Mouse (Mus musculus): ENCODE results near the gene Ltbr. TPM values are rescaled to one million over a fixed set of nuclear protein-coding genes. Genes with fewer than 3 reads are reported as not detected.

Ltbr gene
- total and polyA plus RNA-seq, 3 experiments: not detected

DNA sequence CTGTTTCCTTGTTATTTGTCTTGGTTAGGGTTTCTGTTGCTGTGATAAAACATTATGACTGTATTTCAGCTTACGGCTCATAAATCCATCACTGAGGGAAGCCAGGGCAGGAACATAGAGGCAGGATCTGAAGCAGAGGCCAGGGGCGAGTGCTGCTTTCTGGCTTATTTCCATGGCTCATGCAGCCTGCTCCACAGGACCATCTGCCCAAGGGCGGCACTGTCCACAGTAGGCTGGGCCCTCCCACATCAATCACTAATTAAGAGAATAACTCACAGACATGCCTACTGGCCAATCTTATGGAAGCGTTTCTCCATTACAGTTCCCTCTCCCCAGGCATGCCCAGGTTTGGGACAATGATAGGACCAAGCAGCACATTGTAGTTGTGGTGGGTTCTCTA lies 10.4 kb downstream of the Ltbr start:
- Histone ChIP-seq H3K4me2 (ENCODE audit: insufficient read depth, low read depth, poor library complexity, severe bottlenecking) (no peak overlapping the region), H3K27ac (ENCODE audit: insufficient read depth, low read depth) (no peak overlapping the region), H3K9me3 (replicated peaks; ENCODE audit: low read length) (peaks cover 10% of the 10 kb centered on the region), H3K4me1 (ENCODE audit: control insufficient read depth in 1 of 2, insufficient read depth in 2 of 2) (no peaks in the 10 kb centered on the region), H3K4me3 (replicated peaks in 1 of 3; ENCODE audit: low read depth in 2 of 3, low read length in 2 of 3, poor library complexity in 1 of 3) (no peak overlapping the region), H3K27me3 (replicated peaks) (peaks cover 74% of the 10 kb centered on the region), H3K9ac (ENCODE audit: insufficient read depth, low read depth) (no peak overlapping the region), H3K36me3 (replicated peaks in 1 of 2; ENCODE audit: control insufficient read depth in 1 of 2, insufficient read depth in 1 of 2, low read length in 1 of 2) (no peaks in the 10 kb centered on the region), H3K79me2 (replicated peaks; ENCODE audit: control insufficient read depth, extremely low read depth, insufficient read depth, poor library complexity, severe bottlenecking) (no peaks in the 10 kb centered on the region)
- DNase-seq (ENCODE audit: extremely low read depth): no peak
- TF ChIP-seq HCFC1 (IDR thresholded peaks at IDR 0.05; ENCODE audit: low read depth, low read length): no peak
- TF ChIP-seq KAT2A (IDR thresholded peaks at IDR 0.05; ENCODE audit: insufficient replicate concordance, low read length): no peak
- no peak for TF ChIP-seq ZNF384 (IDR thresholded peaks at IDR 0.05; ENCODE audit: low read depth, low read length)
- no peak for TF ChIP-seq IRF4 (IDR thresholded peaks at IDR 0.05; ENCODE audit: low read depth, low read length)
- no peak for TF ChIP-seq POLR2AphosphoS2 (IDR thresholded peaks at IDR 0.05; ENCODE audit: low read depth, low read length)
- no peak for TF ChIP-seq MEF2A (IDR thresholded peaks at IDR 0.05; ENCODE audit: borderline replicate concordance, low read depth, low read length)
- no peak for TF ChIP-seq MYC (IDR thresholded peaks at IDR 0.05; ENCODE audit: low read depth, low read length)
- TF ChIP-seq NELFE (IDR thresholded peaks at IDR 0.05; ENCODE audit: low read depth, low read length): no peak
- no peak for TF ChIP-seq GABPA (IDR thresholded peaks at IDR 0.05; ENCODE audit: insufficient replicate concordance, low read depth, low read length)
- no peak for TF ChIP-seq SMC3 (IDR thresholded peaks at IDR 0.05; ENCODE audit: low read depth, low read length)
- TF ChIP-seq SIN3A (IDR thresholded peaks at IDR 0.05; ENCODE audit: low read length): no peak
- TF ChIP-seq ELF1 (IDR thresholded peaks at IDR 0.05; ENCODE audit: low read depth, low read length): no peak
- dilution Hi-C loops (cut with MboI; ENCODE audit: extremely low pct_ligation_motif_present, extremely low pct_unique_long_range_greater_than_20kb, low sequenced_read_pairs) (no loop called here), in situ Hi-C loops (cut with MboI; ENCODE audit: low pct_ligation_motif_present, low pct_unique_long_range_greater_than_20kb, low sequenced_read_pairs) (no loop called here)

DNA sequence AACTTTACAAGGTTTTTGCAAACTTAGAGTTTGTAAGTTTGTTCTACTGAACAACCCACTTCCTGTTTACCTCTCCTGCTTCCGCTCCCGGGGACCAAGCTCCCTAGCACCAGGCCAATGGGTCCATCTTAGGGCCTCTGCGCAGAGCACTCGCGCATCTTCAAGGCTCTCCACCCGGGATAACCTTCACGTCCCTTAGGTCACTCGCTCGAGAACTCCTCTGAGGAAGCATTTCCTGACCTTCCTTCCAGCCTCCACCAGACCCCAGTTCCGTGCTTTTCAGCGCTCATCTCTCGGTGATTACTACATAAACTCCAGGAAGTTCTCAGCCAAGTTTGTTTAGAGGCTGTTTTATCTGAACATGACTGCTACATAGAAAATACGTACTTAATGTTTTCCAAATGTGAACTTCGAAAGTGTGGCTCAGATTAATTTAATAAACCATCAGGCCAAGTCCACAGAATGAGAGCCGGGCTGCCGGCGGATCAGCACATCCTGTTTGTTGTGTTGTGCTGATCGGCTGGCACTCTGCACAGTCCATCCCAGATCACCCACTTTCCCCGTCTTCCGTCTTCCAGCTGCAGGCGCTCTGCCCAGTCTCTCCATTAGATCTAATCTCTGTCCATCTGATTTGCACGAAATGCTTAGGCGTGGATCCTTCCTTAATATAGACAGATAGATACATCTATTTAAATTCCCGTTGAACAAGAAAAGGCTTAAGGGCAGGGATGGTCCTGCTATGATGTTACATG lies 11.3 kb downstream of the Ltbr start:
- in situ Hi-C loops (cut with MboI; ENCODE audit: low pct_ligation_motif_present, low pct_unique_long_range_greater_than_20kb, low sequenced_read_pairs): no loop called here
- H3K27ac ChIP-seq (ENCODE audit: insufficient read depth, low read depth): no peak overlapping the region
- H3K79me2 ChIP-seq (replicated peaks; ENCODE audit: control insufficient read depth, extremely low read depth, insufficient read depth, poor library complexity, severe bottlenecking): no peaks in the 10 kb centered on the region
- dilution Hi-C loops (cut with MboI; ENCODE audit: extremely low pct_ligation_motif_present, extremely low pct_unique_long_range_greater_than_20kb, low sequenced_read_pairs): no loop called here
- DNase-seq (ENCODE audit: extremely low read depth): no peak
- H3K27me3 ChIP-seq (replicated peaks): peaks cover 70% of the 10 kb centered on the region
- no peak for TF ChIP-seq CHD2 (IDR thresholded peaks at IDR 0.05; ENCODE audit: low read length)
- TF ChIP-seq POLR2AphosphoS2 (IDR thresholded peaks at IDR 0.05; ENCODE audit: low read depth, low read length): no peak
- no peak for TF ChIP-seq TBP (conservative IDR thresholded peaks at IDR 0.05; ENCODE audit: low read depth, low read length)
- TF ChIP-seq POLR2A (IDR thresholded peaks at IDR 0.05; ENCODE audit: low read depth, low read length): no peak
- TF ChIP-seq EP300 (IDR thresholded peaks at IDR 0.05; ENCODE audit: low read length): no peak
- TF ChIP-seq TCF12 (IDR thresholded peaks at IDR 0.05; ENCODE audit: low read depth, low read length): no peak
- no peaks in the 10 kb centered on the region for H3K36me3 ChIP-seq (replicated peaks in 1 of 2; ENCODE audit: control insufficient read depth in 1 of 2, insufficient read depth in 1 of 2, low read length in 1 of 2)
- peaks cover 10% of the 10 kb centered on the region for H3K9me3 ChIP-seq (replicated peaks; ENCODE audit: low read length)
- H3K4me3 ChIP-seq (replicated peaks in 1 of 3; ENCODE audit: low read depth in 2 of 3, low read length in 2 of 3, poor library complexity in 1 of 3): no peak overlapping the region
- no peaks in the 10 kb centered on the region for H3K4me1 ChIP-seq (ENCODE audit: control insufficient read depth in 1 of 2, insufficient read depth in 2 of 2)
- H3K9ac ChIP-seq (ENCODE audit: insufficient read depth, low read depth): no peak overlapping the region
- no peak overlapping the region for H3K4me2 ChIP-seq (ENCODE audit: insufficient read depth, low read depth, poor library complexity, severe bottlenecking)

Measured in CH12.LX (cell line).